Mouse (Mus musculus): ENCODE data around the gene Smpx.
A peak's percentile ranks its signal among the peaks of the same experiment; 100 is the strongest.

Smpx gene

GRCm38 (mm10) chrX:157698862-157699261, at the start of gene Smpx:
Smpx (plus strand) TSS chrX:157698910.
- DNase-seq (ENCODE audit: low spot score in 2 of 2): no peak

GRCm38 (mm10) chrX:157655047-157655446, 43.7 kb upstream of the Smpx start:
- DNase-seq (ENCODE audit: low spot score in 2 of 2): no peak

GRCm38 (mm10) chrX:157657356-157657755, 41.4 kb upstream of the Smpx start:
- no peak for DNase-seq (ENCODE audit: low spot score in 2 of 2)

GRCm38 (mm10) chrX:157671820-157672219, 26.9 kb upstream of the Smpx start:
- no peak for DNase-seq (ENCODE audit: low spot score in 2 of 2)

- no peak for DNase-seq (ENCODE audit: low spot score in 2 of 2)
Observed at GRCm38 (mm10) chrX:157674667-157675350, 23.9 kb upstream of the Smpx start.

- no peak for DNase-seq (ENCODE audit: low spot score in 2 of 2)
Observed at GRCm38 (mm10) chrX:157691186-157691585, 7.5 kb upstream of the Smpx start.

GRCm38 (mm10) chrX:157697591-157698135, 1.0 kb upstream of the Smpx start:
- no peak for DNase-seq (ENCODE audit: low spot score in 2 of 2)

GRCm38 (mm10) chrX:157707236-157707635, 8.5 kb downstream of the Smpx start:
- no peak for DNase-seq (ENCODE audit: low spot score in 2 of 2)

GRCm38 (mm10) chrX:157708616-157709280, 10.0 kb downstream of the Smpx start:
- DNase-seq (ENCODE audit: low spot score in 2 of 2): no peak

GRCm38 (mm10) chrX:157719907-157720306, 21.2 kb downstream of the Smpx start:
- no peak for DNase-seq (ENCODE audit: low spot score in 2 of 2)

- DNase-seq (ENCODE audit: low spot score in 2 of 2): no peak
Observed at GRCm38 (mm10) chrX:157730622-157731341, 32.1 kb downstream of the Smpx start.

- DNase-seq (ENCODE audit: low spot score in 2 of 2): peak; percentile 64 to 74
Observed at GRCm38 (mm10) chrX:157731658-157732314, 33.1 kb downstream of the Smpx start.

GRCm38 (mm10) chrX:157732346-157732745, 33.6 kb downstream of the Smpx start:
- no peak for DNase-seq (ENCODE audit: low spot score in 2 of 2)

GRCm38 (mm10) chrX:157733836-157734235, 35.1 kb downstream of the Smpx start:
- no peak for DNase-seq (ENCODE audit: low spot score in 2 of 2)

- DNase-seq (ENCODE audit: low spot score in 2 of 2): no peak
Observed at GRCm38 (mm10) chrX:157734341-157734740, 35.6 kb downstream of the Smpx start.

GRCm38 (mm10) chrX:157747815-157748544, 49.3 kb downstream of the Smpx start:
- no peak for DNase-seq (ENCODE audit: low spot score in 2 of 2)

GRCm38 (mm10) chrX:157754559-157754958, 55.8 kb downstream of the Smpx start:
- DNase-seq (ENCODE audit: low spot score in 2 of 2): no peak

GRCm38 (mm10) chrX:157762542-157762941, 63.8 kb downstream of the Smpx start:
- no peak for DNase-seq (ENCODE audit: low spot score in 2 of 2)

GRCm38 (mm10) chrX:157801669-157802068, 103.0 kb downstream of the Smpx start:
- DNase-seq (ENCODE audit: low spot score in 2 of 2): no peak
